Mouse (Mus musculus): ENCODE data around the gene Creb3. TPM values are rescaled to one million over a fixed set of nuclear protein-coding genes. Genes with fewer than 3 reads are reported as not detected.

Creb3 gene
- polyA plus RNA-seq (2015; fragmentation: Nextera tagmentation; extraction: Ambion mirVana), result 62.7 and 69.5 TPM in 2 replicates

- Histone ChIP-seq H3K36me3 (peaks cover 24% of the 10 kb centered on the region), H3K27ac (peak within 1 kb of the TSS; percentile 100), H3K4me2 (replicated peaks) (peak within 1 kb of the TSS; percentile 76), H3K9ac (peak within 1 kb of the TSS; percentile 88), H3K4me1 (replicated peaks) (peaks cover 49% of the 10 kb centered on the region), H3K9me3 (no peaks in the 10 kb centered on the region), H3K4me3 (replicated peaks) (peak within 1 kb of the TSS; percentile 65), H3K27me3 (replicated peaks) (no peaks in the 10 kb centered on the region)
- peak; percentile 94 for ATAC-seq
- under 1% methylated on average over 62 of the region's 62 CpGs for WGBS
Measured at GRCm38 (mm10) chr4:43561997-43562768, at the start of gene Creb3, which contains the start of gene Tln1. Gene Creb3 (plus strand): TSS chr4:43562332. Gene Tln1 (minus strand): TSS chr4:43562691.

DNA sequence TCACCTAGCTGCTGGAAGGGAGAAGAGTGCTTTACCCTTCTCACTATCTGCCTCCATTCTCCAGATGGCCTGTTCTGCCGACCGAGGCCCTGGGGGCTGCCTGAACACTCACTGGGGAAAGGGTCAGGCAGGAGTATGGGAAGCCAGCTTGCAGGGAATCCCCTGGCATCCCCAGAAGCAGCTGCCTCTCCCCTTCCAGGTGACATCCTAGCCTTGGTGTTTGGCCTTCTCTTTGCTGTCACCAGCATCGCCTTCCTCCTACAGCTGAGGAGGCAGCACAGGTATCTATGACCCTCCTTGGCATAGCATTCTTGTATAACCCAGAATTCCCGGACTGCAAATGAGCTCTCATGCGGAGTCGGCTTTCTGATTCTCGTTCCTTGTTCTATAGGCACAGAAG lies 49.5 kb upstream of the Creb3 start:
- no peak overlapping the region for H3K4me2 ChIP-seq (replicated peaks)
- ATAC-seq, result no peak
- WGBS, result 70% methylated on average over 7 of the region's 7 CpGs
- no peak overlapping the region for H3K4me3 ChIP-seq (replicated peaks)
- H3K4me1 ChIP-seq (replicated peaks), result peaks cover 17% of the 10 kb centered on the region
- no peaks in the 10 kb centered on the region for H3K9me3 ChIP-seq
- H3K27ac ChIP-seq, result no peak overlapping the region; the same call in 1 of the 2 replicates
- no peaks in the 10 kb centered on the region for H3K27me3 ChIP-seq (replicated peaks)
- H3K9ac ChIP-seq, result no peak overlapping the region
- H3K36me3 ChIP-seq, result no peaks in the 10 kb centered on the region

DNA sequence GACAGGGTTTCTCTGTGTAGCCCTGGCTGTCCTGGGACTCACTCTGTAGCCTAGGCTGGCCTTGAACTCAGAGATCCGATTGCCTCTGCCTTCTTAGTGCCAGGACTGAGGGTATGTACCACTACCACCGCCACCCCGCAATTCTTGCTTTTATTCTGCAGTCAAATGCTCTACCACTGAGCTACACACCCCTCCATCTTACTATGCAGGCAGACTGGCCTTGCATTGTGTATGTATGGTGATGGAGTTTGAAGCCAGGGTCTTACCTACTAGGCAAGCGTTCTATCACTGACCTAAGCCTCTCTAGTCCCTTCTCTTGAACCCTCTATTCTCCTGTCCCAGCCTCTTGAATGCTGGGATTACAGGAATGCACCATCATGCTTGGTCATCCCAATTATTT lies 48.8 kb upstream of the Creb3 start:
- Histone ChIP-seq H3K4me1 (replicated peaks) (peaks cover 11% of the 10 kb centered on the region), H3K9ac (no peak overlapping the region), H3K27ac (no peak overlapping the region), H3K4me3 (replicated peaks) (no peak overlapping the region), H3K27me3 (replicated peaks) (no peaks in the 10 kb centered on the region), H3K9me3 (no peaks in the 10 kb centered on the region), H3K36me3 (peaks cover 4% of the 10 kb centered on the region), H3K4me2 (replicated peaks) (no peak overlapping the region)
- WGBS, result 80% methylated on average over 4 of the region's 4 CpGs
- ATAC-seq, result no peak

DNA sequence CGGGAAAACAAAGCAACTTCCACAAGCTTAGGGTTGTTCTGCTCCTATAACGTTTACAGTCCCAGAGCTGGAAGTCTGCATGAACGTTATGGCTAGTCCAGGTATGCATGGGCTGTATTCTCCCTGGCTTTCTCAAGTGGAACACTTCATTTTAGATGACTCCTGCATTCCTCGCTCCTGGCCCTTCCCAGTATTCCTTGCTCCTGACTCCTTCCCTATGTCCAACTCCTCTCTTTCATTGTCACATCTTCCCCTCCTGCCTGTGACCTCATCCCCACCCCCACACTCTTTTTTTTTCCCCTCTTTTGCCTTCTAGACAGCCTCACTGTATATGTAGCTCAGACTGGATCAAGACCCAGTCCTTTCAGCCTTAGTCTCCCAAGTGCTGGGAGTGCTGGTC lies 48.3 kb upstream of the Creb3 start:
- no peaks in the 10 kb centered on the region for H3K27me3 ChIP-seq (replicated peaks)
- peaks cover 7% of the 10 kb centered on the region for H3K4me1 ChIP-seq (replicated peaks)
- no peak for ATAC-seq
- WGBS, result 70% methylated on average over 4 of the region's 4 CpGs
- H3K4me3 ChIP-seq (replicated peaks), result no peak overlapping the region
- peaks cover 4% of the 10 kb centered on the region for H3K36me3 ChIP-seq
- H3K4me2 ChIP-seq (replicated peaks), result no peak overlapping the region
- no peak overlapping the region for H3K27ac ChIP-seq
- no peaks in the 10 kb centered on the region for H3K9me3 ChIP-seq
- no peak overlapping the region for H3K9ac ChIP-seq

GRCm38 (mm10) chr4:43515764-43516708 lies 46.1 kb upstream of the Creb3 start:
- Histone ChIP-seq H3K4me1 (replicated peaks) (peaks cover 12% of the 10 kb centered on the region), H3K4me3 (replicated peaks) (no peak overlapping the region), H3K4me2 (replicated peaks) (no peak overlapping the region), H3K36me3 (peaks cover 8% of the 10 kb centered on the region), H3K9ac (no peak overlapping the region), H3K9me3 (no peaks in the 10 kb centered on the region), H3K27me3 (replicated peaks) (peaks cover 5% of the 10 kb centered on the region; the same call in 1 of the 2 replicates), H3K27ac (no peak overlapping the region)
- 59% methylated on average over 11 of the region's 11 CpGs for WGBS
- ATAC-seq, result peak; percentile 48

GRCm38 (mm10) chr4:43519551-43519950 lies 42.6 kb upstream of the Creb3 start:
- no peak overlapping the region for H3K27ac ChIP-seq
- peak overlapping the region; percentile 83 for H3K4me2 ChIP-seq (replicated peaks)
- H3K27me3 ChIP-seq (replicated peaks), result peaks cover 5% of the 10 kb centered on the region
- 37% methylated on average over 10 of the region's 10 CpGs for WGBS
- H3K36me3 ChIP-seq, result peaks cover 8% of the 10 kb centered on the region
- peak overlapping the region; percentile 7; the same call in 1 of the 2 replicates for H3K4me3 ChIP-seq (replicated peaks)
- peaks cover 31% of the 10 kb centered on the region for H3K4me1 ChIP-seq (replicated peaks)
- H3K9ac ChIP-seq, result peak overlapping the region; percentile 1; the same call in 1 of the 2 replicates
- no peaks in the 10 kb centered on the region for H3K9me3 ChIP-seq
- ATAC-seq, result no peak

GRCm38 (mm10) chr4:43519956-43520355 lies 42.2 kb upstream of the Creb3 start:
- no peaks in the 10 kb centered on the region for H3K9me3 ChIP-seq
- peak overlapping the region; percentile 7; the same call in 1 of the 2 replicates for H3K4me3 ChIP-seq (replicated peaks)
- H3K9ac ChIP-seq, result 0 out of 2 replicates have a peak overlapping the region, but pooled peaks have one; percentile 1
- peak overlapping the region; percentile 83 for H3K4me2 ChIP-seq (replicated peaks)
- H3K27me3 ChIP-seq (replicated peaks), result peaks cover 5% of the 10 kb centered on the region
- WGBS, result 13% methylated on average over 6 of the region's 6 CpGs
- H3K27ac ChIP-seq, result no peak overlapping the region
- H3K4me1 ChIP-seq (replicated peaks), result peaks cover 31% of the 10 kb centered on the region
- ATAC-seq, result peak; percentile 21; the same call in 1 of the 2 replicates
- peaks cover 8% of the 10 kb centered on the region for H3K36me3 ChIP-seq

DNA sequence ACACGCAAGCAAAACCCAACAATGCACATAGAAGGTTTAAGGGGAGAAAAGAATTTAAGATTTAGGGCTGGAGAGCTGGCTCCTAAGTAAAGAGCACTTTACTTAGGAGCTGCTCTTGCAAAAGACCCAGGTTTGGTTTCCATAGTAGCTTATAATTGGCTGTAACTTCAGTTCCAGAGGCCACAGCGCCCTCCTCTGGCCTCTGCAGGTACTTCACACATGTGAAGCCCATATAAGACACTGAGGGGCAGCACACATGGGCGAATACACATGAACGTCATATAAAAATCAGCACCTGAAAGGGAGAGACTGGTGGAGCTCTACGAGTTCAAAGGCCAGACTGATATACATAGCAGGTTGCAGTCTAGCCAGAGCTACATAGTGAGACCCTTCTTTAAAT lies 34.3 kb upstream of the Creb3 start:
- ATAC-seq, result no peak
- WGBS, result 66% methylated on average over 5 of the region's 5 CpGs
- Histone ChIP-seq H3K4me2 (replicated peaks) (no peak overlapping the region), H3K27ac (no peak overlapping the region), H3K36me3 (peaks cover 20% of the 10 kb centered on the region), H3K4me3 (replicated peaks) (no peak overlapping the region), H3K4me1 (replicated peaks) (peaks cover 8% of the 10 kb centered on the region; the same call in 1 of the 2 replicates), H3K27me3 (replicated peaks) (no peaks in the 10 kb centered on the region; the same call in 1 of the 2 replicates), H3K9ac (no peak overlapping the region), H3K9me3 (0 out of 2 replicates have a peak, but pooled peaks cover 3% of the 10 kb centered on the region)

DNA sequence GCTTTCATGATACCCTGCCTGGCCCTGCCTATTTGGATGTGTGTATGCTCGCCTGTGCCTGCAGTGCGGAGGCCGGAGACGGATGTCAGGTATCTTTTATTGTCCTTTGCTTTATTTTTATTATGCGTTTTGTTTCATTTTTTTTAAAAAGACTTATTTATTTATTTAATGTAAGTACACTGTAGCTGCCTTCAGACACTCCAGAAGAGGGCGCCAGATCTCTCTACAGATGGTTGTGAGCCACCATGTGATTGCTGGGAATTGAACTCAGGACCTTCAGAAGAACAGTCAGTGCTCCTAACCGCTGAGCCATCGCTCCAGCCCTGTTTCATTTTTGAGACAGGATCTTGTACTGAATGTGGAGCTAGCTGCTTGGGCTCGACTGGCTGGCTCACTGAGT lies 33.6 kb upstream of the Creb3 start:
- Histone ChIP-seq H3K27me3 (replicated peaks) (no peaks in the 10 kb centered on the region; the same call in 1 of the 2 replicates), H3K36me3 (peaks cover 26% of the 10 kb centered on the region), H3K4me3 (replicated peaks) (no peak overlapping the region), H3K27ac (no peak overlapping the region), H3K4me1 (replicated peaks) (peaks cover 6% of the 10 kb centered on the region; the same call in 1 of the 2 replicates), H3K9me3 (0 out of 2 replicates have a peak, but pooled peaks cover 3% of the 10 kb centered on the region), H3K9ac (no peak overlapping the region), H3K4me2 (replicated peaks) (no peak overlapping the region)
- no peak for ATAC-seq
- WGBS, result 80% methylated on average over 9 of the region's 9 CpGs

DNA sequence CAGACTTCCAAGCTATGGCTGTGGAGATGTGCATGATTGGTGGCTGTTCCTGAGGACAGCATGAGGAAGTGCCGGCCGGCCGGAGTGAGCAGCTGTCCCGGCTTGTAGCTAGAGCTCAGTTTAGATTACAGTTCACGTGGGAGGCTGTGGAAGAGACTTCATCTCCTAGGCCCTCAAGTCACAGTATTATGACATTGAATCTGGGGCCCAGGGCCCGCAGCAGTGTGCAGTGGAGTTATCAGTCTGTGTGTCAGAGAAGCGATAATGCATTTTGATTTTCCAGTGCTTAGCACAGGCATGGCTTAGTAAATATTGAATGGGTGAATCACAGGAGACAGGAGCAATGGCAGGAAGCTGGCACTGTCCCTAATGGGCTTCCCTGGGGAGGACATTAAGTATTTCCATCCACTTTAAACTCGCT lies 32.0 kb upstream of the Creb3 start:
- 0 out of 2 replicates have a peak overlapping the region, but pooled peaks have one; percentile 27 for H3K27ac ChIP-seq

GRCm38 (mm10) chr4:43530581-43530980 lies 31.6 kb upstream of the Creb3 start:
- 0 out of 2 replicates have a peak, but pooled peaks cover 3% of the 10 kb centered on the region for H3K9me3 ChIP-seq
- WGBS, result 17% methylated on average over 7 of the region's 7 CpGs
- H3K4me2 ChIP-seq (replicated peaks), result no peak overlapping the region
- H3K27me3 ChIP-seq (replicated peaks), result no peaks in the 10 kb centered on the region
- H3K36me3 ChIP-seq, result peaks cover 41% of the 10 kb centered on the region
- H3K27ac ChIP-seq, result no peak overlapping the region
- peak; percentile 48; the same call in 1 of the 2 replicates for ATAC-seq
- no peak overlapping the region for H3K9ac ChIP-seq
- H3K4me1 ChIP-seq (replicated peaks), result no peaks in the 10 kb centered on the region
- no peak overlapping the region for H3K4me3 ChIP-seq (replicated peaks)

More for the DNA sequence above, 32.0 kb upstream of the Creb3 start:
- Histone ChIP-seq H3K9ac (no peak overlapping the region), H3K27me3 (replicated peaks) (no peaks in the 10 kb centered on the region), H3K4me3 (replicated peaks) (no peak overlapping the region), H3K4me1 (replicated peaks) (no peaks in the 10 kb centered on the region), H3K9me3 (0 out of 2 replicates have a peak, but pooled peaks cover 3% of the 10 kb centered on the region), H3K4me2 (replicated peaks) (no peak overlapping the region), H3K36me3 (peaks cover 36% of the 10 kb centered on the region)
- no peak for ATAC-seq
- 51% methylated on average over 8 of the region's 8 CpGs for WGBS

GRCm38 (mm10) chr4:43533270-43533669 lies 28.9 kb upstream of the Creb3 start:
- no peak overlapping the region for H3K4me2 ChIP-seq (replicated peaks)
- 84% methylated on average over 9 of the region's 9 CpGs for WGBS
- H3K9me3 ChIP-seq, result no peaks in the 10 kb centered on the region
- H3K4me3 ChIP-seq (replicated peaks), result no peak overlapping the region
- no peaks in the 10 kb centered on the region for H3K27me3 ChIP-seq (replicated peaks)
- no peak overlapping the region for H3K27ac ChIP-seq
- no peaks in the 10 kb centered on the region for H3K4me1 ChIP-seq (replicated peaks)
- peaks cover 61% of the 10 kb centered on the region for H3K36me3 ChIP-seq
- H3K9ac ChIP-seq, result no peak overlapping the region
- ATAC-seq, result no peak

Measured in intestine, embryonic 15.5 days (tissue).